Mouse (Mus musculus): ENCODE results near the gene Ccdc102a. TPM values are rescaled to one million over a fixed set of nuclear protein-coding genes. Genes with fewer than 3 reads are reported as not detected.

The Ccdc102a gene
- polyA plus RNA-seq, 1 experiment, result 5.7 TPM

DNA sequence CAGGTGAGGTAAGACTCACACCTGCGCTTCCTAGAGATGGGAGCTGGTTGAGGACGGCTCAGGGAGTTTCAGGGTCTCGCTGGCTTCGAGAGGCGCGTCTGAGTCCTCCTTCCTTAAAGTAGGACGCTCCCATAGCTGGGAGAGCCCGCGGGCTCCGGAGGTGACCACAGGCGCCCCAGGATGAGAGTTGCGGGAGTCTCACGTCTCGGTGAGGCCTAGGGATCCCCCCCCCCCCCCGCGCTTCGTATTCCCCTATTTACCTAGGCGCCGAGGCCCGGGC lies 42.1 kb downstream of the Ccdc102a start:
- Histone ChIP-seq H3K36me3 (ENCODE audit: control insufficient read depth, insufficient read depth, low read length) (no peaks in the 10 kb centered on the region), H3K27me3 (replicated peaks; ENCODE audit: control insufficient read depth, insufficient read depth, low read length) (no peaks in the 10 kb centered on the region), H3K4me3 (ENCODE audit: insufficient read depth, low read depth, low read length) (peak overlapping the region; percentile 62), H3K4me1 (ENCODE audit: control insufficient read depth, insufficient read depth, low read length) (peaks cover 31% of the 10 kb centered on the region), H3K27ac (ENCODE audit: insufficient read depth, low read depth, low read length) (peak overlapping the region; percentile 26)
- no peak for DNase-seq
- WGBS, result under 1% methylated on average over 18 of the region's 20 CpGs
- TF ChIP-seq CTCF (conservative IDR thresholded peaks at IDR 0.05; ENCODE audit: insufficient read depth, insufficient read length, low read depth, low read length), result no peak
- TF ChIP-seq POLR2A (IDR thresholded peaks at IDR 0.05; ENCODE audit: low read depth, low read length), result no peak

GRCm38 (mm10) chr8:94875096-94875870 lies 42.6 kb downstream of the Ccdc102a start:
- DNase-seq, result peak; percentile 42
- H3K27ac ChIP-seq (ENCODE audit: insufficient read depth, low read depth, low read length), result peak overlapping the region; percentile 26
- no peak for TF ChIP-seq POLR2A (IDR thresholded peaks at IDR 0.05; ENCODE audit: low read depth, low read length)
- TF ChIP-seq CTCF (conservative IDR thresholded peaks at IDR 0.05; ENCODE audit: insufficient read depth, insufficient read length, low read depth, low read length), result no peak
- H3K4me1 ChIP-seq (ENCODE audit: control insufficient read depth, insufficient read depth, low read length), result peaks cover 36% of the 10 kb centered on the region
- WGBS, result 23% methylated on average over 17 of the region's 17 CpGs
- H3K36me3 ChIP-seq (ENCODE audit: control insufficient read depth, insufficient read depth, low read length), result no peaks in the 10 kb centered on the region
- no peaks in the 10 kb centered on the region for H3K27me3 ChIP-seq (replicated peaks; ENCODE audit: control insufficient read depth, insufficient read depth, low read length)
- H3K4me3 ChIP-seq (ENCODE audit: insufficient read depth, low read depth, low read length), result peak overlapping the region; percentile 62

- no peaks in the 10 kb centered on the region for H3K27me3 ChIP-seq (replicated peaks; ENCODE audit: control insufficient read depth, insufficient read depth, low read length)
- 16% methylated on average over 6 of the region's 6 CpGs for WGBS
- peak; percentile 84 for DNase-seq
- no peak overlapping the region for H3K27ac ChIP-seq (ENCODE audit: insufficient read depth, low read depth, low read length)
- TF ChIP-seq POLR2A (IDR thresholded peaks at IDR 0.05; ENCODE audit: low read depth, low read length), result no peak
- TF ChIP-seq CTCF (conservative IDR thresholded peaks at IDR 0.05; ENCODE audit: insufficient read depth, insufficient read length, low read depth, low read length), result peak; percentile 83
- peak overlapping the region; percentile 1; the same call in 1 of the 2 replicates for H3K4me3 ChIP-seq (ENCODE audit: insufficient read depth, low read depth, low read length)
- H3K36me3 ChIP-seq (ENCODE audit: control insufficient read depth, insufficient read depth, low read length), result no peaks in the 10 kb centered on the region
- peaks cover 38% of the 10 kb centered on the region for H3K4me1 ChIP-seq (ENCODE audit: control insufficient read depth, insufficient read depth, low read length)
These were observed 43.5 kb downstream of the Ccdc102a start for GRCm38 (mm10) chr8:94874358-94874757.

DNA sequence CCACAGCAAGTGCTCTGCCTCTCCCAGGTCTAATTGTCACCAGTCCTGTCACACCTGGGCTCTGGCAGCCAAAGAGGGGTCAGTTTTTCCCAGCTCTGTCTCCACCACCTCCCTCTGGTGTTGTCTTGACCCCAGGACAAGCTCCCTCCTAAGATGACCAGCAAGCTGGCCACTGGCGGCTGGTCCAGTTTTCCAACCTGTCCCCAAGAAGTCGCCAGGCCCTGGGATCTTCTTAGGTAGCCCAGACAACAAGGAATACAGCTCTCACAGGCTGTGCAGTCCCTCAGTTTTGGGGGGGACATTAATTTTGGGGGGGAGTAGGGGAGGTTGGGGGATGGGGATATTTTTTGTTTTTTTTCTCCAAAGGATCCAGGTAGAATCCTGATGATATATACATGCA lies 45.3 kb downstream of the Ccdc102a start:
- no peaks in the 10 kb centered on the region for H3K36me3 ChIP-seq (ENCODE audit: control insufficient read depth, insufficient read depth, low read length)
- no peak overlapping the region for H3K4me3 ChIP-seq (ENCODE audit: insufficient read depth, low read depth, low read length)
- H3K27ac ChIP-seq (ENCODE audit: insufficient read depth, low read depth, low read length), result no peak overlapping the region
- no peaks in the 10 kb centered on the region for H3K27me3 ChIP-seq (replicated peaks; ENCODE audit: control insufficient read depth, insufficient read depth, low read length)
- no peak for DNase-seq
- no peak for TF ChIP-seq POLR2A (IDR thresholded peaks at IDR 0.05; ENCODE audit: low read depth, low read length)
- no peak for TF ChIP-seq CTCF (conservative IDR thresholded peaks at IDR 0.05; ENCODE audit: insufficient read depth, insufficient read length, low read depth, low read length)
- WGBS, result 91% methylated on average over 2 of the region's 2 CpGs
- peaks cover 38% of the 10 kb centered on the region for H3K4me1 ChIP-seq (ENCODE audit: control insufficient read depth, insufficient read depth, low read length)

DNA sequence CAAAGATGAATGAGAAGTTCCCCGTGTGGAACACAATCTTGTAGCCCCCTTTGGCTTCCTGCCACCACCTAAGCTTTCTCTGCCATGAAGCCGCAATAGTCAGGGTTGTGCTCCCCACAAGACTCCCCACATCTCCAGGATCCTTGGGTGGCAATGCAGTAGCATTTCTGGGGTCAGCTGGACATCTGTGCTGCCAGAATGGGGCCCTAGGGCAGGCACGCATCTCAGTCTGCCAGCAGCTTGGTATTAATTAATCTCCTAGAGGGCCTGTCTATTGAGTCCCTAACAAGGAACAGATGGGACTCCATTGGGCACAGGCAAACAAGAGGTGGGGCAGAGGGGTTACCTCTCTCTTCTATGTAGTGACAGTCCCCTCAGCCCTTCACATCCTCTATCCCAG lies 45.7 kb downstream of the Ccdc102a start:
- Histone ChIP-seq H3K4me1 (ENCODE audit: control insufficient read depth, insufficient read depth, low read length) (peaks cover 38% of the 10 kb centered on the region), H3K27me3 (replicated peaks; ENCODE audit: control insufficient read depth, insufficient read depth, low read length) (no peaks in the 10 kb centered on the region), H3K27ac (ENCODE audit: insufficient read depth, low read depth, low read length) (peak overlapping the region; percentile 69)

DNA sequence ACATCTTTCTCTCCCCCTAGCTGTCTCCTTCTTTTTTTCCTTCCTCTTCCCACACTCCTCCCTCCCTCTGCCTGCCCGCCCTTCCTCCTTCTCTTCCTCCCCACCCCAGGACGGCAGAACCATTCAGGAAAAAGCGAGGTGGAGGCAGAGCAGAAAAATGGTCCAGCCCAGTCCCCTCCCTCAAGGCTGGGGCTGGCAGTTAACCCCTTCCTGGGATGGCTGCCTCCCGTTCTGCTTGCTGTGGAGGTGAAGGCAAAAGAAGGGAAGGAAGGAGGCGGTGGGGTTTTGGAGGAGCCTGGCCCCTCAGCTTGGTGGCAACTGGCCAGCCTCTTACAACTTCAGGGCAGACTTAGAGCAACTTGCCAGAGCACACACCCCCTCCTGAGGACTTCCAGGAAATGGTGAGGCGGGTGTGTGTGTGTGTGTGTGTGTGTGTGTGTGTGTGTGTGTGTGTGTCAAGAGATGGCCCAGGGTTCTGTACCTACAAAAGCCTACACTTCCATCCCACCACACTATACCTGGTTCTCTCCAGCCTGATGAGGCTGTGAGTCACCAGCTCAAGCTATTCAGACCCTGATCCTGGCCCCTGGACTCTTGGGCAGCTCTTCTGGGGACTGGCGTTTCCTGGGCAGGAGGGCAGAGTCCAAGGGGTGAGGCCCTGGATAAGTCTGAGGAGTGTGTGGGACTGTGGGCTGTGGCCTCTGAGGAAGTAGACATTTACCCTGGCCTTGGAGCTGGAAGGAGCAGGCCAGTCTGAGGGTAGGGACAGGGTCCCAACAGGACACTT lies 46.6 kb downstream of the Ccdc102a start:
- Histone ChIP-seq H3K27me3 (replicated peaks; ENCODE audit: control insufficient read depth, insufficient read depth, low read length) (no peaks in the 10 kb centered on the region), H3K4me3 (ENCODE audit: insufficient read depth, low read depth, low read length) (peak overlapping the region; percentile 29), H3K27ac (ENCODE audit: insufficient read depth, low read depth, low read length) (peak overlapping the region; percentile 69), H3K36me3 (ENCODE audit: control insufficient read depth, insufficient read depth, low read length) (no peaks in the 10 kb centered on the region), H3K4me1 (ENCODE audit: control insufficient read depth, insufficient read depth, low read length) (peaks cover 33% of the 10 kb centered on the region)
- WGBS, result 5% methylated on average over 7 of the region's 7 CpGs
- peak; percentile 91 for DNase-seq
- TF ChIP-seq POLR2A (IDR thresholded peaks at IDR 0.05; ENCODE audit: low read depth, low read length) (no peak), CTCF (conservative IDR thresholded peaks at IDR 0.05; ENCODE audit: insufficient read depth, insufficient read length, low read depth, low read length) (no peak)

More for the DNA sequence above, 45.7 kb downstream of the Ccdc102a start:
- H3K4me3 ChIP-seq (ENCODE audit: insufficient read depth, low read depth, low read length), result no peak overlapping the region
- TF ChIP-seq POLR2A (IDR thresholded peaks at IDR 0.05; ENCODE audit: low read depth, low read length) (no peak), CTCF (conservative IDR thresholded peaks at IDR 0.05; ENCODE audit: insufficient read depth, insufficient read length, low read depth, low read length) (no peak)
- 51% methylated on average over 3 of the region's 3 CpGs for WGBS
- H3K36me3 ChIP-seq (ENCODE audit: control insufficient read depth, insufficient read depth, low read length), result no peaks in the 10 kb centered on the region
- DNase-seq, result peak; percentile 67

All from kidney, adult 2 months (tissue).